Mouse (Mus musculus) erythroblast, adult 5-6 weeks (primary cell): ENCODE measurements around the gene Gpld1. TPM values are rescaled to one million over a fixed set of nuclear protein-coding genes. Genes with fewer than 3 reads are reported as not detected.
"Not testable (repeated sequence)": the region's sequence is repeated elsewhere in the genome, so short reads cannot be mapped to it uniquely, and the experiment has no call there.

ENCODE experiments used
- ATAC-seq: replicated peaks from 2 replicates; pipeline ENCODE4 v1.8.0; 2016; ENCODE audit warnings: moderate number of reproducible peaks, mild to moderate bottlenecking, moderate TSS enrichment, inconsistent platforms; ENCODE audit not compliant: poor library complexity, low FRiP score, severe bottlenecking
- total RNA-seq, 2 experiments: library from RNA; stranded (forward) in 1 of 2; stranded (reverse) in 1 of 2; fragments of 150-400 nt in 1 of 2; fragments of 200-764, 138-1000 nt in 1 of 2; gene quantifications; 2 replicates each; pipeline versions ENCODE4 v1.2.3 to v1.2.4; 2015 to 2017; ENCODE audit warnings: low replicate concordance in 2 of 2

Gene Gpld1
- total RNA-seq, 2 experiments from 2014 or later, result not detected

DNA sequence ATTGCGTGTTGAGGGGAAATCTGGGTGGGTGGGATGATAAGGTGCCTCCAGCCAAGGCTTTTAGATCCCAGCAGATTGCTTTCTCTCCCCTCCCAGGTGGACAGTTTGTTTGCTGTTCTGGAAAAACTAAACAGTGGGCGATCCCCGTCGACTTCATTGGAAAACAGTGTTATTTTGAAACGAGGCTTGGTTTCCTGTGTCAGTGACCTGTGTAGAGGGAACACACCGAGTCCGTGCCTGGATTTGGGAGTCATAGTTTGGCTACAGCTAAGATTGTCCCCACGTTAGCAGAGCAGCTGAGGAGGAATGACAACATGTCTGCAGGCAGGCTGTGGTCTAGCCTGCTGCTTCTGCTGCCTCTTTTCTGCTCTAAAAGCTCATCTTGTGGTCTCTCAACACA is 351 bp downstream of the Gpld1 start:
- no peak for ATAC-seq

DNA sequence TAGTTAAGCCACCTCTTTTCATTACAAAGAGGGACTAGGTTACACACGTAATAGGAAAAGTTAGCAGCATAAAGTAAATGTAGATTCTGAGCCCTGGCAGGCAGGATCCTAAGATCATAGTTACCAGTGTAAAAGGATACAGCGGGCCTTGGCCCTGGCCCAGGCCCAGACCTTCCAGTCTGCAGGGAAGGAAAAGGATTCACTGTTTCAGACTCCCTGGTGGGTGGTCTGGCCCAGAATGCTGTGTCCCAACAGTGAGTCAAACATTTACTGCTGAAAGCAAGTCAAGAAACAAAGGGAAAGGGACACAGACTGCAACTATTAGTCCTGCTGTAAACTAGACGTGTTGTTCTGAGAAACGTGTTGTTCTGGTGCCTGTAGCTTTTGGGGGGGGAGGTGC is 2.6 kb downstream of the Gpld1 start:
- ATAC-seq, result no peak

DNA sequence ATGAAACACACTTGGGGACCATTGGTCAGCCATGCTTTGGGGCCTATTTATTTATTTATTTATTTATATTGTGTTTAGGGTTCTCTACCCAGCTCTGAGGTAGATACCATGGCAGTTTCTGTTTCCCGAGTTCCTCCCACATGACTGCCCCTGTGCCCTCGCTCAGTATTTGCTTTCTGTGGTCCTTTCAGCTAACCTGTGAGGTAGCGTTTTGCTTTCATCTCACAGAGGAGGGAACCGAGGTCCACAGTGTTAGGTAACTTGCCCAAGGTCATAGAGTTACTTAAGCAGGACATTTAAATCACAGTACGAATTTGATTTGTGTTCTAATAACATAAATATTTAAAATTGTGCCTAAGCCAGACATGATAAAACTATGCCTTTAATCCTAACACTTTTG is 4.2 kb downstream of the Gpld1 start:
- ATAC-seq, result no peak

DNA sequence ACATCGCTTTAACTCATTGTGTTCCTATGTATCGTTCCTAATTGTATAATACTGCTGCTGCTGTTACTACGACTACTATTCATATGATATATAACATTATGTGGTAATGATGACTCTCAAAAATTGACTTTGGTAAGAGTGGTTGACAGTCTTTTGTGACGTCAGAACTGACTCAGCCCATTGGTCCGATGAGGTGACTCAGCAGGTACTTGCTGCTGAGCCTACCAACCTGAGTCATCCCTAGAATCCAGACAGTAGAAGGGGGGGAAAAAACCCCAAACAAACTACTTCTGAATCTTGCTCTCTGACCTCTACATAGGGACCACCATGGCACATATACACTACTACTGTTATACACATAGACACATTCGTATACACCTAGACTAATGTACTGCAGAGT is 5.9 kb downstream of the Gpld1 start:
- no peak for ATAC-seq

DNA sequence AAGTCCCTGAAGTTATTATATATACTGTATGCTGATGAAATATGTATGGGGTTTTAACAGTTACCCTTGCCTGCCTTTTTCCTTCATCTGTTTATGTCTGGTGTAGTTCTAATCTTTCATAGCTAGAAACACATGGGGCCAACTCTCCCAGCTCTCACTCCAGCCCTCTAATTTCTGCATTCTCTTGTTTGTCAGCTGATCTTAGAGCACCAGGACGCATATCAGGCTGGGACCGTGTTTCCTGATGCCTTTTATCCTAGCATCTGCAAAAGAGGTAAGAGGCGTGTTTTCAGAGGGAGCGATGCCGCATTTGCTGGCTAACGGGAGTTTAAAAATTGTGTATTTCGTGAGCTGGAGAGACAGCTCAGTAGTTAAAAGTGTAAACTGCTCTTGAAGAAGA is 9.7 kb downstream of the Gpld1 start:
- ATAC-seq, result no peak

DNA sequence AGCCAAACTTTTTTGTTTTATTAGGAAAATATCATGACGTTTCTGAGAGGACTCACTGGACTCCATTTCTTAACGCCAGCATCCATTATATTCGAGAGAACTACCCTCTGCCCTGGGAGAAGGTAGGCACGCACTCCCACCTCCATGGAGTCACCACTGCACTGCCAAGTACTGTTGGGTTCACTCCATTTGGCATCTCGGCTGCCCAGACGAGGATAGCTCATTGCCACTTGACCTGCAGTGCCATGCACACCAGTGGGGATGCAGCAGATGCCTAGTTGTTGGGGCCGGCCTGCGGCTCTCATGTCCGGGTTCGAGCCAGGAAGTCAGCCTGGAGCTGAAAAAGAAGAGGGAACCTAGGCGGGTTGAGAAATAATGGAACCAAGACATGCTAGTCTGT is 12.1 kb downstream of the Gpld1 start:
- no peak for ATAC-seq

DNA sequence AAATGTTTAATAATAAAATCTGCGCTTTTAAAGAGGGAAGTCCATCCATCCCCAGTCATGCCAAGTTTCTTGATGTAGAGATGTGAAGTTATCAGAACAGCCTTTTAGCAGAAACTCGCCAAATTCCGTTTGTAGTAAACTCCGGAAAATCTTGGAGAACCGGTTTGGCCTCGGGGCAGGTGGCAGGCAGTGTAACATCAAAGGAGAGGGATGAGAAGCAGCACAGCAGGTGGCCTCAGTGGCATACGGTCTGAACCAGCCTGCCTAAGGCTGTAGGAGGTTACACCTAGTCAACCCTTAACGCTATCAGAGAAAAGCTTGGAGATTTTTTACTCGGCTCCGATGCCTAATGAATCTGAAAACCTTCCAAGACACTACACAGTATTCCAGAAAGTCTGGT is 12.5 kb downstream of the Gpld1 start:
- no peak for ATAC-seq

DNA sequence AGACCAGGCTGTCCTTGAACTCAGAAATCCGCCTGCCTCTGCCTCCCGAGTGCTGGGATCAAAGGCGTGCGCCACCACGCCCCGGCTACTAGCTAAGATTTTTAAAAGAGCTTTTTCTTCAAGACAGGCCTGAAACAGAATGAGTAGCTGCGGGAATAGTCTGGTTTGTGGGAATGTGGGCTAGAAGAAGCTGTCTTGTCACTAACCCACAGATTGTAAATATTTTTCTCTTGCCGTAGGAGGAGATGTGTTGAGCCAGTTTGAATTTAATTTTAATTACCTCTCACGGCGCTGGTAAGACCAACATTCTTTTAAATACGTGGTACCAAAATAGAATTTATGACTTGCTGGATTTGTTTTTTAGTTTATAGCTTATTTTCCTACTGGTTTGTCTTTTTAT is 15.7 kb downstream of the Gpld1 start:
- ATAC-seq, result no peak

DNA sequence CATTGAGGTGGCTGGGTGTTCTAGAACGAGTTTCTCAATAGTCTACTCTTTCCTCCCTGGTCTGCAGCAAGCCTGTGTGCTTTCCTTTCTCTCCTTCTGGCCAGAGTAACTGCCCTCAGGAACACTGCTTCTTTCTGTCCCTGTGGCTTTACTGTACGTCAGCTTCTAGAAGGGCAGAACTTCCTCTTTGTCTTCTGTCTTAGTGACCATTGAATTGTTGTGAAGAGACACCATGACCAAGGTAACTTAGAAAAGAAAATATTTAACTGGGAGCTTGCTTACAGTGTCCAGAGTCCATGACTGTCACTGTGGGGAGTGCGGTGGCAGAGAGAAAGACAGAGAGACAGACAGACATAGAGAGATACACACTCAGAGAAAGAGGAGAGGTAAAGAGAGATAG is 17.1 kb downstream of the Gpld1 start:
- no peak for ATAC-seq

DNA sequence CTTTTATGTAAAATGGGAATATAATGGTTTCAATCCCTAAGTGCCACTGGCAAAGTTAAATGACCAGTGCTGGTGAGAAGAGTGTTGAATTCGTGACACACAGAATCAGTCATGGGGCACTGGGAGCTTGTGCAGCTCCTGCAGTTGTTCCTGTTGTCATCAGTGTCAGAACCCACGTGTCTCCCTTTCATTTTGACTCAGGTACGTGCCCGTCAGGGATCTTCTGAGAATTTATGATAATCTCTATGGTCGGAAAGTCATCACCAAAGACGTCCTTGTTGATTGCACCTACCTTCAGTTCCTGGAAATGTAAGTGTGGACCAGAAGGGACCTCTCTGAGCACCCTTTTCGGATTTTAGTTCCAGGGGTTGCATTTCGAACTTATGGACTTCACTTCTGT is 19.2 kb downstream of the Gpld1 start:
- ATAC-seq, result no peak

DNA sequence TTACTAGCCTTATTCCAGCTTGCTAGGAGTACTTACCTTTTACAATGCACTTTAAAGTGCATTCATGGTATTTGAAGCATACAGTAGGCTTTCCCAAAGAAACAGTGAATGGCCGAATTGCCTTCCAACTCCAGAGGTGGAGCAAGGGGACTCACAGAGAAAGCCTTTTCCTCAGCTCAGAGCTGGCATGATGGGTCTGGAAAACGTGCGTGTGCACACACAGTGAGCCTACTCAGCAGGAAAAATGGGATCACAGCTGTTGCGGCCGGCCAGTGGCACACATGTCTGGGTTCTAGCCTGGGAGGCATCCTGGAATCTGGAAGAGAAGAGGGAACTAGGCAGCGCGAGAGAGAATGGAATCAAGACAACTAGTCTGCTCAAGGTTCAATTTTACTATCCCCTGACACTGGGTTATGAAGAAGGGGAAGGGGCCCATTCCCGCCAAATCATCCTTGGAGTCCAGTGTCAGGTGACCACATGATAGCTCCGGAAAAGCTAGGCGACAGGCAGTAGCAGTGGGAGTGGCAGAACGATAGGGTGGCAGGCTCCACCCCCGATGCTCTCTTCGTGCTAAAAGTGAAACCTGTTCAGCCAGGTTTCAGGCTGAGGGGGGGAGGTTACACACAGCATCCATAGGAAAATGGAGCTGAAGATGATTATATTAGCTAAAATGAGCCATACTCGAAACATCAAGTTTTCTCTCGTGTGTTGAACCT is 22.3 kb downstream of the Gpld1 start:
- ATAC-seq, result peak; percentile 64

DNA sequence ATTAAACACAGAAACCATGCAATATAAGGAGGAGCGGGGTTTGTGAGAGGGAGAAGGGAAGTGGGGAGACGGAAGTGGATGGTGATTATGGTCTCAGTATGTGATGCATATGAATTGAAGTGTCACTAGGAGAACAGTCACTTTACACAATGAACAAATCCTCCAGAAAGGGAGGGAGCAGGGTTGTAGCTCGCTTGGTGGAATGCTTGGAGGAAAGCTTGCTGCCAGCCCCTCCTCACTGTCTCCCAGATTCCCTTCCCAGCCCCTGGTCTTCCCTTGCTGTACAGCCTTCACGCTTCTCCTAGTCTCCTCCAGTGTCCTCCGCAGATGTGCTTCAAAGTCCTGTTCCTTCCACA is 22.9 kb downstream of the Gpld1 start:
- ATAC-seq, result no peak

DNA sequence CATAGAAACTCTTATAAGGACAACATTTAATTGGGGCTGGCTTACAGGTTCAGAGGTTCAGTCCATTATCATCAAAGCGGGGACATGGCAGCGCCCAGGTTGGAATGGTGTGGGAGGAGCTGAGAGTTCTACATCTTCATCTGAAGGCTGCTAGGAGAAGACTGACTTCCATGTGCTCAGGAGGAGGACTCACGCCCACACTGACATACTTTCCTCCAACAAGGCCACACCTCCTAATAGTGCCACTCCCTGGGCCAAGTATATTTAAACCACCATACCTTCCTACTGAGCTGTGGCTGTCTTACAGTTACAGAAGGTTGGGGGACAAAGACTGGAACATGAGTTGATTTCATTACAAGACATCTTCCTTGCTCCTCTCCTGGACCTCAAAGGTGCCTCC is 28.8 kb downstream of the Gpld1 start:
- ATAC-seq, result not testable (repeated sequence)

DNA sequence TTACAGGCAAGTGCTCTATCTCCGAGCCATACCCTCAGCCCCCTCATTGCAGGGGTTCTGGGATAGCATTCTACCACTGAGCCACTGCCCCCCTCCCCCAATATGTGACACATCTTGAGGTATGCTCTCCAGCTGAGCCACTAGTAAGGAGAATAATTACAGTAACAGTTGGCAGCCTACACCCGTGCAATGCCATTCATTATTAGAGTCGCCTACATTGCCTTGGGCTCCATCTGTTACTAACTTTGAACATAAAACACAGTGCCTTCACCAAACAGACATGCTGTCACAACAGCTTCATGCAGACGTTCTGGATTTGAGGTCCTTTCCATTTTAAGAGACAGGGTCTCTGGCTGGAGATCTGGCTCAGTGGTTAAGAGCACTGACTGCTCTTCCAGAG is 33.4 kb downstream of the Gpld1 start:
- no peak for ATAC-seq

DNA sequence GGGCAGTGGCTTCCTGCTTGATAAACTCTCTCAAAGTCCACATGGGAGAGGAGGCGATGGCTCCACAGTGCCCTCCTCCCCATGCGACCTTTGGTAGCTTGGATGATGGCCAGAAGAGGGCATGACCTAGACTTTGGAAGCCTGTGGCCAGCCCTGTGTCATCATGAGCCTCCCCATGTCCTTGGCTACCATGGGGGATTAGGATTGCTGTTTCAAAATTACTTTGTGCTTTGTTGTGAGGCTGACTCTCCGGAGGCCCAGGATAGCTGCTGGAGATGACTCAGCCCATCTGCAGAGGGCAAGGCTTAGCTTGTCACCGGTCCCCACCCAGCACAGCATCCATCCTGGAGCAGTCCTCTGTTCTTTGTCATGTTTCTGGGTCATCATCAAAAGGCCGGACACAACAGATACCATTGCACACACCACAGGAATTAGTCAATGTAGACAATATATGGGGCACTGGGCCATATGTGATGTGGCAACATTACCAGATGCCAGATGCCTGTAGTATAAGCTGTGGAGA is 34.9 kb downstream of the Gpld1 start:
- ATAC-seq, result no peak

DNA sequence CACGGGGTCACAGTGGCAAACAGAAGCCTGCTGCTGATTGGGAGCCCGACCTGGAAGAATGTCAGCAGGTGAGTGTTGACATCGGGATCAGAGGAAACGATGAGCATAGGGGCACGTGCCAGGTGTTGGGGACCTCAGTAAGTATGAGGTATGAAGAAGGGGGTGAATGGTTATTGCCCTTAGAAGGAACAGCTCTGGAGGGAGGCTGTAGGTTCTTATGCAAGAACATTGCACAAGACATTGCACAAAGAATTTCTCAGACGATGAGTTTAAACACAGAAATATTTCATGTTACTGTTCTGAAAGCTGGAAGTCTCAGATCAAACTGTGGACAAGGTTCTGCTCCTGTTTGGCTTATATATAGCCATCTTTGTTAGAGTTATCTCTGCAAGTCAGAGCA is 38.1 kb downstream of the Gpld1 start:
- ATAC-seq, result no peak

DNA sequence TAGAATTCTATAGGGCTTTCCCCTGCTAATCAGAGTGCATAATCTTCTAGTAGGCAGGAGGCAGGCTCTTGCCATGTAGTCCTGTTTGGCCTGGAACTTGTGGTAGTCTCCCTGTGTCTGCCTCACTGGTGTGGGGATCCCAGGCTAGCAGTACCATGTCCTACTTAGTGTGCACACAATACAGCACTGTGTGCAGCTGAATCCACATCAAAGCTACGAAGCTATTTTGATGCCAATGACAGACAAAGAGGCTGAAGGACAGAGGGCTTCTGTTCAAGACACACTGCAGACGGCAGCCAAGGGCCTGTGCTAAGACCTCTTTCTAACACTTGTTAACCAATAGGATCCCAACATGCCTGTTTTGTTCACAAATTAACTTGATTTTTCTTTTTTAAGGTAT is 42.5 kb downstream of the Gpld1 start:
- no peak for ATAC-seq

DNA sequence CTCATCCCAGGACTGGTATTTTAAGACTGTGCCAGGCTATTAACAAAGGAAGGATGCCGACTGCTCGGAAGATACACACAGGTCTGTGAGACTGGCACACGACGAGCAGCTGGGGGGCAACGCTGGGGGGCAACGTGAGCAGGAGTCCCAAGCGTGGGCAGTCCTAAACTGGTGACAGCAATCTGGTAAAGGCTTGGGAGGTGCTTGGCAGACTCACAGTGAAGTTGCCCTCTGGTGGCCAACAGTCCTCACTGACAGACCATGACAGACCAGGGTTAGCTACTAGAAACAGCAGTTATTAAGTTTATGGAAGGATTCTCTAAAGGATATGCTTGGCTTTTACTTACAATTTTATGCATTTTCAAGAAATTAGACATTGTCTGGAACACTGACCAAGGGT is 45.4 kb downstream of the Gpld1 start:
- ATAC-seq, result no peak; the same call in 1 of the 2 replicates

DNA sequence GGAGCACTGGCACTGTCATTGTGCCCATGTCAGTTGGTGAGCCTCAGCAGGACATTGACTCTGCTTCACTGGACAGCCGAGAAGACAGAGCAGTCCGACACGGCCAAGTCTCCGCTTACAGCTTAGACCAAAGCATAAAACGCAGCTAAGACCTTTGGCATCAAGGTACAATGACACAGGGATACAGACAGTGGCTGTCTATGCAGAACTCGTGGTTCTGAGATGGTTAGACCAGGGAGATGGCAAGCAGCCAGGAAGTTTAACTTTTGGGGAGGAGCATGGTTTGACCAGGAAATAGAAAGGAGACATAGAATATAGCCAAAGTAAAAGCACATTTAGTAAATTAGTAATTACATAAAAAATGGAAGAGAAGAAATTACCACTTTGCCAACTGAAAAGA is 46.1 kb downstream of the Gpld1 start:
- no peak for ATAC-seq

DNA sequence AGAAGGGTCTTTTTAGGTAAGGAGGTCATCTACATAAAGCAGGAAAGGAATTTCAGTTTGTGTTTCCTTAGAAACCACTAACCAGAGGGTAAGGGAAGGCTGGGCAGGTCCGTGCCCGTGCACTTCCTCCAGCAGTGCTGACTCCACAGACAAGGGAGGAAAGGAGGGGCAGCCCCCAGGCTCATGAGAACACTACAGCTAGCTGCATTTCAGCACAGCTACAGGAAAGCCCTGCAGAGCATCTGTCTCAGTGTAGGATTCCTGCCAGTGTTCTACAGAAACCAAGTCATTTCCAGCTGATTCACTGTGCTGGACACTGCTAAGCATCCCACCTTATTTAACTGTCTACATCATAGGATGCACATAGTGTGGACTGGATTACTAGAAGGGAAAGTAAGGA is 50.2 kb downstream of the Gpld1 start:
- no peak for ATAC-seq

DNA sequence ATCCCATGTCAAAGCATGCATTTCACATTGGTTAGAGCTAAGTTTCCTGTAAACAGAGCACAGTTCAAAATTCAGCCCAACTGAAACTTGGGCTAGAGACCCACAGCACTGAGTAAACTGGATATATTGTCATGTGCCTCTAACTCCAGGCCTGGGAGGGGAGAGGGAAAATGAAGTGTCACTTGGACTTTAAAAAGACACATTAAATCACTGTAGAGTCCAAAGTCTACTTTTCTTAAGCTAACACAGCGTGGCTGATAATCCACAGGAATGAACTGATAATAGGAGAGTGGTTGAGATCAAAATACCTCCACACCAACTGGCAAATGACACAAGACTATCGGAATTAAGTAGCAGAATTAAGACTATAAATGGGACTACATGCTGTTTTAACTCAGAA is 56.6 kb downstream of the Gpld1 start:
- ATAC-seq, result no peak

DNA sequence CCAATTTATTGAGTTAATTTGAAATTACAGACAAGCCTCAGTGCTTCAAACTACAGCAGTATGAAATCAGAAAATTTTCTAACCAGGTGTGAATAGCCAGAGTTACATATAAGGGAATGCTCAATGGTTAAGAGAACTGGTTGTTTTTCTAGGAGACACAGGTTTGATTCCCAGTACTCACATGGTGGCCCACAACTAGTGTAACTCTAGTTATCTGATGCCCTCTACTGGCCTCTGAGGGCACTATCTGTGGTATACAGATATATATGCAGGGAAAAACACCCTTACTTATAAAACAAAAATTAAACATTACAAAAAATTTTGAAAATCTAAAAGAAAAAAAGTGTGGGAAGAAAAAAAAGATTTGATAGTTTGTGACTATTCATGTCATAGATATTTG is 60.0 kb downstream of the Gpld1 start:
- ATAC-seq, result no peak
